Mouse (Mus musculus) left cerebral cortex, adult 2 months (tissue): ENCODE results near the gene Dusp8. TPM values are rescaled to one million over a fixed set of nuclear protein-coding genes. Genes with fewer than 3 reads are reported as not detected.
"Not testable (repeated sequence)": the region's sequence is repeated elsewhere in the genome, so short reads cannot be mapped to it uniquely, and the experiment has no call there.

ENCODE experiments used
- DNase-seq, 2 experiments: peaks; one replicate each; pipeline ENCODE4 v3.0.0; 2021 to 2022; ENCODE audit warnings: low spot score in 2 of 2, mixed read lengths in 1 of 2; ENCODE audit errors: extremely low spot score in 1 of 2
- H3K27ac ChIP-seq: fragments of 200-600 bp; 2 replicates; pipeline ENCODE4 v1.8.1; 2022
- H3K4me3 ChIP-seq: fragments of 200-600 bp; 2 replicates; pipeline ENCODE4 v1.8.1; 2022
- CTCF ChIP-seq: fragments of 200-600 bp; IDR thresholded peaks from 2 replicates; pipeline ENCODE4 v1.8.1; 2022; ENCODE audit warnings: antibody characterized with exemption, mild to moderate bottlenecking, moderate library complexity
- intact Hi-C: fragments of 180-260 bp; cut with DNase I; formaldehyde crosslinking; loops from one replicate; pipeline ENCODE4 v1.15.1; 2025
- long read RNA-seq, 2 experiments: library from polyadenylated mRNA; stranded (forward); transcript quantifications; one replicate each; pipeline ENCODE4 v2.0.0; 2021; ENCODE audit warnings: borderline mapping rate in 2 of 2
- total RNA-seq, 2 experiments: library from RNA; stranded (reverse); gene quantifications; 2 replicates each; pipeline ENCODE4 v1.2.3; 2021

Gene Dusp8
- total RNA-seq, result 100 to 1,000 TPM; 153 to 173 TPM
- long read RNA-seq, experiment 1, full-length matches to known transcripts, result 91 of 138 reads
- long read RNA-seq, experiment 1, partial matches to known transcripts, result 9 of 138 reads
- long read RNA-seq, experiment 1, other reads (novel, unspliced or antisense), result 38 of 138 reads
- long read RNA-seq, experiment 2, full-length matches to known transcripts, result 105 of 149 reads
- long read RNA-seq, experiment 2, partial matches to known transcripts, result 37 of 149 reads
- long read RNA-seq, experiment 2, other reads (novel, unspliced or antisense), result 7 of 149 reads

DNA sequence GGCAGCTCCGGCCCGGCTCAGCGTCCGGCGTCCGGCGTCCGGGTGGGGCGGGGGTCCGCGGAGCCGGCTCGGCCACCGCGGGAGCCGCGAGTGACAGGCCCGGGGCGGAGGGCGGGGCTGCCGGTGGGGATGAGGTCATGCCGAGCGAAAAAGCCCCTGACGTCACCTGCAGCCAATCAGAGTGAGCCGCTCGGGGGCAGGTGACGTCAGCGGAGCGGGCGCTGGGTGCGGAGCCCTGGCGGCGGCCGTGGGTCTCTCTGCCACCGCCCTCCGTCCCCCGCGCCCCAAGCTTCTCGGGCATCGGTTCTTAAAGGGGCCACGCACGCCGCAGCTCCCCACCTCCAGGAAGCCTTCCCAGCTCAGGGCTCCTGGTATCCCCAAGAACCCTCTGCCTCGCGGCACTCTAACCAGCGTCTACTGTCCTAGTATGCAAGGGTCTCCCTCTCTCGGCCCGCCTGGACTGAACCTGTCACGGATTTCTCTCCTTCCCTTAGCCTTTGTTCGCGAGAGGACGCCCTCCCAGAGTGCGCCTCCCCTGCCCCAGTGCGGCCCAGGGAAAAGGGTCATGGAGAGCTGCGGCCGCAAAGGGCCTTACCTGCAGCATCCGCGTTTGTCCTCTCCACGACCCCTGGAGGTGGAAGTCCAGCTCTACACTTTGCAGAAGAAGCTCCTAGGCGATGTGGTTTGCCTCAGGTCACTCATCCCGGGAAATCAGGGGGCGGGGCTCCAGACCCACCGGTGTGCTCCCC, at the start of gene Dusp8:
Dusp8 (minus strand) TSS at position 661 of the 749 bp plus-strand sequence.
- DNase-seq, result peak; percentile 95 to 97
- peak; percentile 28 for TF ChIP-seq CTCF
- intact Hi-C loops, result loop anchor here (2.0 to 5.0 kb wide), 2 partner anchors 33 to 145 kb away; partner anchors contain the start of gene Mob2
- H3K4me3 ChIP-seq, result peak within 1 kb of the TSS; percentile 88
- peak within 1 kb of the TSS; percentile 100 for H3K27ac ChIP-seq

GRCm38 (mm10) chr7:142144507-142144906, 48.9 kb upstream of the Dusp8 start, which contains the start of gene Gm45337:
Gene Gm45337, minus strand, starts transcription at chr7:142144607.
- H3K4me3 ChIP-seq, result no peak within 1 kb of the TSS
- no peak for DNase-seq
- intact Hi-C loops, result no loop called here
- TF ChIP-seq CTCF, result no peak
- H3K27ac ChIP-seq, result no peak within 1 kb of the TSS

GRCm38 (mm10) chr7:142143506-142144010, 47.9 kb upstream of the Dusp8 start:
- H3K27ac ChIP-seq, DNase-seq, H3K4me3 ChIP-seq, intact Hi-C loops: not testable (repeated sequence)

- H3K4me3 ChIP-seq, result no peak overlapping the region
- no peak for DNase-seq
- intact Hi-C loops, result no loop called here
- H3K27ac ChIP-seq, result no peak overlapping the region
- no peak for TF ChIP-seq CTCF
These were observed 45.1 kb upstream of the Dusp8 start for GRCm38 (mm10) chr7:142140696-142141095.

GRCm38 (mm10) chr7:142135934-142136333, 40.3 kb upstream of the Dusp8 start, which contains the start of gene Gm39115:
Gene Gm39115, minus strand, starts transcription at chr7:142136034.
- H3K27ac ChIP-seq, H3K4me3 ChIP-seq, DNase-seq, intact Hi-C loops: not testable (repeated sequence)

GRCm38 (mm10) chr7:142134206-142134995, 38.8 kb upstream of the Dusp8 start:
- intact Hi-C loops, result no loop called here
- TF ChIP-seq CTCF, result peak; percentile 48

DNA sequence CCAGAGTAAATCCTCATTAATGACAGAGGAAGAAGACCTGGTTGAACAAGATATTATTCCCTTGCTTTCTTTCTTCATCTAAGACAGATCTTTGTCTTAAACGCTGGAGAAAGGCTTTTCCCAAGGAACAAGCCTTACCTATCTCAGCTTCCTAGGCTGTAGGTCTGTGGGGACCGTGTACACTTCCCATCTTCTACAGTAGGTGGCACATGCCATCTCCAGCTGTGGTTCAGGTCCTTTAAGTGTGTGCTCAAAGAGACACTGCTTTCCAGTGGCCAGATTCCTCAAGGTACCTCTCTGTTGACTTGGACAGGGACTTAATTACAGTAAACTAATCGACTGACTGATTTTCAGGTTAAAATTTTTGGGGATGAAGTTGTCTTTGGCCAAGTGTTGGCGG, 33.2 kb upstream of the Dusp8 start:
- no peak for TF ChIP-seq CTCF
- H3K27ac ChIP-seq, result no peak overlapping the region
- no peak overlapping the region for H3K4me3 ChIP-seq
- intact Hi-C loops, result no loop called here
- no peak for DNase-seq

More at GRCm38 (mm10) chr7:142134206-142134995, 38.8 kb upstream of the Dusp8 start:
- Histone ChIP-seq H3K4me3 (no peak overlapping the region), H3K27ac (no peak overlapping the region)
- peak in 1 of 2 experiments; percentile 17 for DNase-seq

- DNase-seq, H3K27ac ChIP-seq, intact Hi-C loops, H3K4me3 ChIP-seq: not testable (repeated sequence)
These were observed 25.0 kb upstream of the Dusp8 start, which contains the start of gene Gm45618 for GRCm38 (mm10) chr7:142120629-142121028. Gene Gm45618, minus strand, starts transcription at chr7:142120729.

- DNase-seq, result no peak
- Histone ChIP-seq H3K27ac (no peak overlapping the region), H3K4me3 (no peak overlapping the region)
- intact Hi-C loops, result no loop called here
- TF ChIP-seq CTCF, result peak; percentile 56
These were observed 24.0 kb upstream of the Dusp8 start for GRCm38 (mm10) chr7:142119632-142120031.

DNA sequence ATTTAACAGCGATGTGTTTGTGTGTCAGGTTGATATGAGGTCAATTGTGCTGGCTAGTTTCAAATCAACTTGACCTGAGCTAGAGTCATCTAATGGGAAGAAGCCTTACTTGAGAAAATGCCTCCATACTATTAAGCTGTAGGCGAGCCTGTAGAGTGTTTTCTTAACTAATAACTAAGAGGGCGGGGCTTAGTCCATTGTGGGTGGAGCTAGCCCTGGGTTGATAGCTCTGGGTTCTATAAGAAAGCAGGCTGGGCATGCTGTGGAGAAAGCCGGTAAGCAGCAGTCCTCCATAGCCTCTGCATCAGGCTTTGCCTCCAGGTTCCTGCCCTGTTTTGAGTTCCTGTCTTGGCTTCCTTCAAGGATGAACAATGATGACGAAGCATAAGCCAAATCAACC, 9.1 kb upstream of the Dusp8 start:
- no peak for TF ChIP-seq CTCF
- Histone ChIP-seq H3K27ac (no peak overlapping the region), H3K4me3 (no peak overlapping the region)
- intact Hi-C loops, result no loop called here
- DNase-seq, result no peak

- intact Hi-C loops, result loop anchor here (1.0 to 5.0 kb wide), 3 partner anchors 26 to 81 kb away; partner anchors contain the start of gene Mob2
- no peak overlapping the region for H3K4me3 ChIP-seq
- TF ChIP-seq CTCF, result peak; percentile 91
- H3K27ac ChIP-seq, result no peak overlapping the region
- DNase-seq, result peak; percentile 80 to 83
These were observed 2.1 kb upstream of the Dusp8 start for GRCm38 (mm10) chr7:142097776-142098175.
